Mouse (Mus musculus) megakaryocyte, embryonic 14.5 days (primary cell): ENCODE data around the gene Ube2j2. TPM values are rescaled to one million over a fixed set of nuclear protein-coding genes. Genes with fewer than 3 reads are reported as not detected.

ENCODE experiments used
- H3K27me3 ChIP-seq: replicated peaks from 2 replicates; pipeline ENCODE3; 2012; ENCODE audit warnings: inconsistent platforms
- H3K36me3 ChIP-seq: replicated peaks from 2 replicates; pipeline ENCODE3; 2012; ENCODE audit warnings: low read length, inconsistent platforms, mixed read lengths
- H3K4me1 ChIP-seq: 2 replicates; pipeline ENCODE4 v1.6.1; 2012; ENCODE audit warnings: inconsistent platforms
- H3K4me3 ChIP-seq: replicated peaks from 2 replicates; pipeline ENCODE3; 2012; ENCODE audit warnings: moderate library complexity, mild to moderate bottlenecking, inconsistent platforms
- H3K9me3 ChIP-seq: 2 replicates; pipeline ENCODE4 v1.6.1; 2012; ENCODE audit warnings: inconsistent platforms
- FLI1 ChIP-seq: IDR thresholded peaks from 2 replicates; pipeline ENCODE4 v1.6.1; 2012; ENCODE audit warnings: low read length, inconsistent platforms, mixed read lengths
- GATA1 ChIP-seq: IDR thresholded peaks from 3 replicates; pipeline ENCODE4 v1.6.1; 2012; ENCODE audit warnings: mixed read lengths, low read length, inconsistent platforms, borderline replicate concordance
- polyA plus RNA-seq: library from polyadenylated mRNA; stranded (reverse); fragments of >175 nt; gene quantifications from 2 replicates; pipeline ENCODE4 v1.2.3, GENCODE M21; 2012; ENCODE audit warnings: low replicate concordance; ENCODE audit not compliant: insufficient read depth

The Ube2j2 gene
- polyA plus RNA-seq, 1 experiment, result 90.8 TPM

- TF ChIP-seq GATA1 (no peak), FLI1 (no peak)
- no peak overlapping the region for H3K4me3 ChIP-seq
- H3K4me1 ChIP-seq, result peaks cover 26% of the 10 kb centered on the region
- peaks cover 3% of the 10 kb centered on the region for H3K27me3 ChIP-seq
- H3K36me3 ChIP-seq, result peaks cover 78% of the 10 kb centered on the region
- H3K9me3 ChIP-seq, result no peaks in the 10 kb centered on the region
These were observed 38.0 kb upstream of the Ube2j2 start for GRCm38 (mm10) chr4:155905634-155906033.

- peaks cover 5% of the 10 kb centered on the region for H3K27me3 ChIP-seq
- H3K36me3 ChIP-seq, result peaks cover 73% of the 10 kb centered on the region
- peaks cover 22% of the 10 kb centered on the region for H3K4me1 ChIP-seq
- H3K9me3 ChIP-seq, result no peaks in the 10 kb centered on the region
- H3K4me3 ChIP-seq, result no peak overlapping the region
- TF ChIP-seq FLI1, result no peak
- no peak for TF ChIP-seq GATA1
These were observed 37.5 kb upstream of the Ube2j2 start for GRCm38 (mm10) chr4:155906125-155906524.

- H3K36me3 ChIP-seq, result peaks cover 64% of the 10 kb centered on the region
- H3K27me3 ChIP-seq, result peaks cover 5% of the 10 kb centered on the region
- H3K4me3 ChIP-seq, result no peak overlapping the region
- H3K4me1 ChIP-seq, result peaks cover 16% of the 10 kb centered on the region
- H3K9me3 ChIP-seq, result no peaks in the 10 kb centered on the region
- TF ChIP-seq FLI1, result no peak
These were observed 36.6 kb upstream of the Ube2j2 start for GRCm38 (mm10) chr4:155907003-155907402.

GRCm38 (mm10) chr4:155908281-155908680 is 35.4 kb upstream of the Ube2j2 start:
- Histone ChIP-seq H3K4me3 (no peak overlapping the region), H3K27me3 (peaks cover 5% of the 10 kb centered on the region), H3K4me1 (peaks cover 16% of the 10 kb centered on the region), H3K36me3 (peaks cover 52% of the 10 kb centered on the region), H3K9me3 (no peaks in the 10 kb centered on the region)
- TF ChIP-seq FLI1 (no peak), GATA1 (no peak)

GRCm38 (mm10) chr4:155908751-155909150 is 34.9 kb upstream of the Ube2j2 start:
- H3K27me3 ChIP-seq, result peaks cover 5% of the 10 kb centered on the region
- peaks cover 16% of the 10 kb centered on the region for H3K4me1 ChIP-seq
- no peaks in the 10 kb centered on the region for H3K9me3 ChIP-seq
- H3K36me3 ChIP-seq, result peaks cover 47% of the 10 kb centered on the region
- TF ChIP-seq FLI1, result no peak
- TF ChIP-seq GATA1, result no peak
- H3K4me3 ChIP-seq, result no peak overlapping the region

DNA sequence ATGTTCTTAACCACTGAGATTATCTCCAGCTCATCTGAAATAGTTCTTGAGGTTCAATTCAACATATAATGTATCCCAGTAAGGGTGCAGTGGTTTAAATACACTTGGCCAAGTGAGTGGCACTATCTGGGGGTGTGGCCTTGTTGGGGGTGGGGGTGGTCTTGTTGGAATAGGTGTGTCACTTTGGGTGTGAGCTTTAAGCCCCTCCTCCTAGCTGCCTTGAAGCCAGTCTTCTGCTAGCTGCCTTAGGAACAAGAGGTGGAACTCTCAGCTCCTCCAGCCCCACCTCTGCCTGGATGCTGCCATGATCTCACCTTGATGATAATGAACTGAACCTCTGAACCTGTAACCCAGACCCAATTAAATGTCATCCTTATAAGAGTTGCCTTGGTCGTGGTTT is 11.6 kb upstream of the Ube2j2 start:
- no peaks in the 10 kb centered on the region for H3K9me3 ChIP-seq
- TF ChIP-seq GATA1 (no peak), FLI1 (no peak)
- peaks cover 27% of the 10 kb centered on the region for H3K27me3 ChIP-seq
- H3K4me3 ChIP-seq, result no peak overlapping the region
- H3K36me3 ChIP-seq, result no peaks in the 10 kb centered on the region
- H3K4me1 ChIP-seq, result peaks cover 9% of the 10 kb centered on the region; the same call in 1 of the 2 replicates

GRCm38 (mm10) chr4:155943049-155943452 is 580 bp upstream of the Ube2j2 start:
- TF ChIP-seq GATA1, result no peak
- no peak for TF ChIP-seq FLI1
- Histone ChIP-seq H3K27me3 (peaks cover 10% of the 10 kb centered on the region), H3K4me3 (peak overlapping the region; percentile 92)

DNA sequence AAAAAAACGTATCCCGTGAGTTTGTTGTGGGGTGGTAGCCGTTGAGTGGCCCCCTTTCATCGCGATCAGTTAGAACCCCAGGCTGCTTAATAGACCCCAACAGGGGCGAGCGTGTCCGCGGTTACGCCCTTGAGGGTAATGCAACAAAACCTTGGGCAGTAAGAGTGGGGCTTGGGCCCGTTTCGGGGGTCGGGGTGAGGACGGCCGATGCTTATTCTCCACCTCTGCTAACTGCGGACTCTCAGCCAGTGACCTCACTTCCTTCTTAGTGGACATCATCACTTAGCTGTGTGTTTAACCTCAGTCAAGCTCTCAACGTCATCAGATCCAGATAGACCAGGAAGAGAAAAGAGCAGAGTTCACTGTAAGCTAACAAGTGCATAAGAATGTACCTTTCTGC is 640 bp downstream of the Ube2j2 start:
- Histone ChIP-seq H3K4me3 (peak overlapping the region; percentile 92), H3K4me1 (peaks cover 39% of the 10 kb centered on the region), H3K36me3 (peaks cover 34% of the 10 kb centered on the region), H3K9me3 (no peaks in the 10 kb centered on the region), H3K27me3 (peaks cover 10% of the 10 kb centered on the region)
- TF ChIP-seq FLI1, result no peak
- no peak for TF ChIP-seq GATA1

More at GRCm38 (mm10) chr4:155943049-155943452, 580 bp upstream of the Ube2j2 start:
- Histone ChIP-seq H3K4me1 (peaks cover 37% of the 10 kb centered on the region), H3K9me3 (no peaks in the 10 kb centered on the region), H3K36me3 (peaks cover 21% of the 10 kb centered on the region)

- TF ChIP-seq FLI1, result no peak
- H3K36me3 ChIP-seq, result peaks cover 62% of the 10 kb centered on the region
- no peak overlapping the region for H3K4me3 ChIP-seq
- peaks cover 39% of the 10 kb centered on the region for H3K4me1 ChIP-seq
- no peaks in the 10 kb centered on the region for H3K27me3 ChIP-seq
- H3K9me3 ChIP-seq, result no peaks in the 10 kb centered on the region
These were observed 3.5 kb downstream of the Ube2j2 start for GRCm38 (mm10) chr4:155947094-155947493.

GRCm38 (mm10) chr4:155955491-155955890 is 11.9 kb downstream of the Ube2j2 start:
- H3K4me3 ChIP-seq, result no peak overlapping the region
- TF ChIP-seq GATA1 (no peak), FLI1 (no peak)
- H3K9me3 ChIP-seq, result no peaks in the 10 kb centered on the region
- H3K27me3 ChIP-seq, result no peaks in the 10 kb centered on the region
- H3K4me1 ChIP-seq, result peaks cover 4% of the 10 kb centered on the region
- peaks cover 79% of the 10 kb centered on the region for H3K36me3 ChIP-seq

DNA sequence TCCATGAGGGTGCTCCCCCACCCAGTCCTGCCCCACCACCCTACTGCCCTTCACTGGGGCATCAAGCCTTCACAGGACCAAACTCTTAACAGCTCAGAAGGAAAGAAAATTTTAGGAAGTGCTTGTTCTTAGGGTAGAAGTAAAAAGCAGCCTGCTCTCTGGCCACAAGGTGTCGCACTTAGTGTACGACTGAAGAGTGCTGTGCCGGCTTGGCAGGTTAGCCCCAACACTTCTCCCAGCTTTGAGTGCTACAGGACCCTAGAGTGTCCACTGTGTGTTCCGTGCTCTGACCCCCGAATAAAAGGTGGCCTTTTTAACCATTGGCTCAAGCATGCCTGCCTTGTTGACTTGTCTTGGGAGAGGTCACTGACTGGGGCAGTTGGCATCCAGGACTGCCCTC is 15.6 kb downstream of the Ube2j2 start:
- Histone ChIP-seq H3K36me3 (peaks cover 75% of the 10 kb centered on the region), H3K4me3 (no peak overlapping the region), H3K27me3 (no peaks in the 10 kb centered on the region), H3K4me1 (peaks cover 32% of the 10 kb centered on the region), H3K9me3 (no peaks in the 10 kb centered on the region)
- TF ChIP-seq FLI1 (no peak), GATA1 (no peak)
